Mouse (Mus musculus): ENCODE results near the gene Abcf1. TPM values are rescaled to one million over a fixed set of nuclear protein-coding genes. Genes with fewer than 3 reads are reported as not detected.

Gene Abcf1
- polyA plus RNA-seq, 1 experiment from 2014 or later: 71.5 TPM

GRCm38 (mm10) chr17:35920384-35920783 lies 49.2 kb downstream of the Abcf1 start:
- DNase-seq (ENCODE audit: low spot score): no peak
- H3K9ac ChIP-seq (ENCODE audit: low read length): peak overlapping the region; percentile 31; the same call in 1 of the 2 replicates
- ATAC-seq (ENCODE audit: low FRiP score, low TSS enrichment): no peak
- H3K27ac ChIP-seq (replicated peaks): peak overlapping the region; percentile 79
- no peaks in the 10 kb centered on the region for H3K27me3 ChIP-seq (ENCODE audit: control insufficient read depth, insufficient read depth, low read length)
- H3K4me1 ChIP-seq (replicated peaks; ENCODE audit: control insufficient read depth, insufficient read depth): peaks cover 4% of the 10 kb centered on the region
- no peak for TF ChIP-seq EP300 (optimal IDR thresholded peaks at IDR 0.05)
- TF ChIP-seq CTCF (IDR thresholded peaks at IDR 0.05; ENCODE audit: low read depth): no peak
- 75% methylated on average over 1 of the region's 1 CpGs for WGBS
- no peak overlapping the region for H3K4me3 ChIP-seq (ENCODE audit: low read depth, low read length)
- no peaks in the 10 kb centered on the region for H3K9me3 ChIP-seq (ENCODE audit: control insufficient read depth, low read length)
- H3K36me3 ChIP-seq (ENCODE audit: control insufficient read depth, insufficient read depth, low read length): peaks cover 10% of the 10 kb centered on the region
- peak overlapping the region; percentile 52; the same call in 1 of the 2 replicates for H3K4me2 ChIP-seq (replicated peaks; ENCODE audit: low read depth)

GRCm38 (mm10) chr17:35919864-35920301 lies 49.7 kb downstream of the Abcf1 start:
- Histone ChIP-seq H3K36me3 (ENCODE audit: control insufficient read depth, insufficient read depth, low read length) (peaks cover 5% of the 10 kb centered on the region), H3K9ac (ENCODE audit: low read length) (peak overlapping the region; percentile 41; the same call in 1 of the 2 replicates), H3K4me3 (ENCODE audit: low read depth, low read length) (0 out of 2 replicates have a peak overlapping the region, but pooled peaks have one; percentile 17), H3K4me1 (replicated peaks; ENCODE audit: control insufficient read depth, insufficient read depth) (peaks cover 4% of the 10 kb centered on the region), H3K27me3 (ENCODE audit: control insufficient read depth, insufficient read depth, low read length) (no peaks in the 10 kb centered on the region), H3K27ac (replicated peaks) (peak overlapping the region; percentile 79; the same call in 1 of the 2 replicates), H3K9me3 (ENCODE audit: control insufficient read depth, low read length) (no peaks in the 10 kb centered on the region), H3K4me2 (replicated peaks; ENCODE audit: low read depth) (peak overlapping the region; percentile 52)
- 28% methylated on average over 6 of the region's 6 CpGs for WGBS
- TF ChIP-seq EP300 (optimal IDR thresholded peaks at IDR 0.05): no peak
- no peak for TF ChIP-seq CTCF (IDR thresholded peaks at IDR 0.05; ENCODE audit: low read depth)
- ATAC-seq (ENCODE audit: low FRiP score, low TSS enrichment) (no peak), DNase-seq (ENCODE audit: low spot score) (no peak)

- DNase-seq (ENCODE audit: low spot score): peak; percentile 94
- peak overlapping the region; percentile 52 for H3K4me2 ChIP-seq (replicated peaks; ENCODE audit: low read depth)
- peak; percentile 35 for ATAC-seq (ENCODE audit: low FRiP score, low TSS enrichment)
- H3K4me1 ChIP-seq (replicated peaks; ENCODE audit: control insufficient read depth, insufficient read depth): peaks cover 4% of the 10 kb centered on the region
- TF ChIP-seq EP300 (optimal IDR thresholded peaks at IDR 0.05) (no peak), CTCF (IDR thresholded peaks at IDR 0.05; ENCODE audit: low read depth) (no peak)
- peaks cover 2% of the 10 kb centered on the region for H3K36me3 ChIP-seq (ENCODE audit: control insufficient read depth, insufficient read depth, low read length)
- peak overlapping the region; percentile 41 for H3K9ac ChIP-seq (ENCODE audit: low read length)
- 7% methylated on average over 7 of the region's 7 CpGs for WGBS
- no peaks in the 10 kb centered on the region for H3K27me3 ChIP-seq (ENCODE audit: control insufficient read depth, insufficient read depth, low read length)
- H3K9me3 ChIP-seq (ENCODE audit: control insufficient read depth, low read length): no peaks in the 10 kb centered on the region
- H3K27ac ChIP-seq (replicated peaks): peak overlapping the region; percentile 95
- peak overlapping the region; percentile 17; the same call in 1 of the 2 replicates for H3K4me3 ChIP-seq (ENCODE audit: low read depth, low read length)
These were observed 50.4 kb downstream of the Abcf1 start for GRCm38 (mm10) chr17:35919060-35919715.

GRCm38 (mm10) chr17:35918276-35919059 lies 51.1 kb downstream of the Abcf1 start:
- H3K4me1 ChIP-seq (replicated peaks; ENCODE audit: control insufficient read depth, insufficient read depth): peaks cover 4% of the 10 kb centered on the region
- H3K27ac ChIP-seq (replicated peaks): peak overlapping the region; percentile 95
- H3K4me3 ChIP-seq (ENCODE audit: low read depth, low read length): peak overlapping the region; percentile 75
- no peaks in the 10 kb centered on the region for H3K9me3 ChIP-seq (ENCODE audit: control insufficient read depth, low read length)
- TF ChIP-seq EP300 (optimal IDR thresholded peaks at IDR 0.05): peak; percentile 54
- TF ChIP-seq CTCF (IDR thresholded peaks at IDR 0.05; ENCODE audit: low read depth): no peak
- H3K36me3 ChIP-seq (ENCODE audit: control insufficient read depth, insufficient read depth, low read length): no peaks in the 10 kb centered on the region
- no peak for ATAC-seq (ENCODE audit: low FRiP score, low TSS enrichment)
- H3K9ac ChIP-seq (ENCODE audit: low read length): peak overlapping the region; percentile 80
- peak; percentile 54 for DNase-seq (ENCODE audit: low spot score)
- H3K4me2 ChIP-seq (replicated peaks; ENCODE audit: low read depth): peak overlapping the region; percentile 67
- no peaks in the 10 kb centered on the region for H3K27me3 ChIP-seq (ENCODE audit: control insufficient read depth, insufficient read depth, low read length)
- under 1% methylated on average over 11 of the region's 11 CpGs for WGBS

- peak overlapping the region; percentile 75 for H3K4me3 ChIP-seq (ENCODE audit: low read depth, low read length)
- no peaks in the 10 kb centered on the region for H3K36me3 ChIP-seq (ENCODE audit: control insufficient read depth, insufficient read depth, low read length)
- peak overlapping the region; percentile 95 for H3K27ac ChIP-seq (replicated peaks)
- no peaks in the 10 kb centered on the region for H3K27me3 ChIP-seq (ENCODE audit: control insufficient read depth, insufficient read depth, low read length)
- peak overlapping the region; percentile 67 for H3K4me2 ChIP-seq (replicated peaks; ENCODE audit: low read depth)
- 0% methylated on average over 13 of the region's 13 CpGs for WGBS
- peak; percentile 2; the same call in 1 of the 2 replicates for ATAC-seq (ENCODE audit: low FRiP score, low TSS enrichment)
- H3K9me3 ChIP-seq (ENCODE audit: control insufficient read depth, low read length): no peaks in the 10 kb centered on the region
- peak; percentile 66 for DNase-seq (ENCODE audit: low spot score)
- TF ChIP-seq CTCF (IDR thresholded peaks at IDR 0.05; ENCODE audit: low read depth): no peak
- TF ChIP-seq EP300 (optimal IDR thresholded peaks at IDR 0.05): no peak
- H3K9ac ChIP-seq (ENCODE audit: low read length): peak overlapping the region; percentile 80
- peaks cover 4% of the 10 kb centered on the region for H3K4me1 ChIP-seq (replicated peaks; ENCODE audit: control insufficient read depth, insufficient read depth)
These were observed 51.9 kb downstream of the Abcf1 start for GRCm38 (mm10) chr17:35917463-35918251.
